Mouse (Mus musculus) urinary bladder, adult 2 months (tissue): ENCODE measurements around the gene Tnnt2. TPM values are rescaled to one million over a fixed set of nuclear protein-coding genes. Genes with fewer than 3 reads are reported as not detected.
A peak's percentile ranks its signal among the peaks of the same experiment; 100 is the strongest.

Source experiments
- DNase-seq: peaks from one replicate; pipeline ENCODE4 v3.0.0; 2022; ENCODE audit warnings: low spot score
- polyA plus RNA-seq: library from polyadenylated mRNA; depleted of rRNA; stranded (reverse); fragments of >200 nt; gene quantifications from 2 replicates; pipeline ENCODE4 v1.2.3, GENCODE M21; 2012

Gene Tnnt2
- polyA plus RNA-seq, 1 experiment = 274 TPM

DNA sequence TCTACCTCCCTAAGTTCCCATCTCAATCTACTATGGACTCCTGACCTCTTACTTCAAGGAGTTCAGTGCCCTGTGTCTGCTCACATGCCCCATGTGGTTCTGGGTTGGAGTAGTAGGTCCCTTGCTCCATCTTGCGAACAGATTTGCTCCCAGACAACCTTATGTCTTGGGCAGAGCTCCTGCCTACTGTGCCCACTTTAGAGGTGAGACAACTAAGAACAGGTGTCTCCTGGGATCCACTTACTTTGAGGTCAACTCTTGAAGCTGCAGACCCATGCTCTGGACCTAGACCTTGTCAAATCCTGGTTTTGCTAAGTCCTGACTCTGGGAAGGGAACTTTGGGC is 19.2 kb downstream of the Tnnt2 start:
- DNase-seq = no peak

DNA sequence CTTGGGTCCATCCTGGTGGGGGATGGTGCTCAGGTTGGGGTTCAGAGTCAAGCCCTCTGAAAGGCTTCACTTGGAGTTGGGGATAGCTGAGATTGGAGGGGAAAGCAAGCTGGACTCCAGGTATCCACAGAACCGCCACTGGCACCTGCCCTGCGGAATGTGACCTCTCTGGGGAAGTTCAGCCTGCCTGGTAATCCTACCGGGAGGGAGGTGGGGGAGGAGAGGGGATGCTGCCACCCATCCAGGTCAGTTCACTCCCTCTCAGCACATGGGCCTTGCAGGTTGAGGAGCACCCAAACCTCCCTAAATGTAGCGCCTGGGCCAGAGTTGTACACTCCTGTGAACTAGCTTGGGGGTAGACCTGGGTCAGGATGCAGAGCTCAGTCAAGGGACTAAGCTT is 19.9 kb downstream of the Tnnt2 start:
- no peak for DNase-seq

DNA sequence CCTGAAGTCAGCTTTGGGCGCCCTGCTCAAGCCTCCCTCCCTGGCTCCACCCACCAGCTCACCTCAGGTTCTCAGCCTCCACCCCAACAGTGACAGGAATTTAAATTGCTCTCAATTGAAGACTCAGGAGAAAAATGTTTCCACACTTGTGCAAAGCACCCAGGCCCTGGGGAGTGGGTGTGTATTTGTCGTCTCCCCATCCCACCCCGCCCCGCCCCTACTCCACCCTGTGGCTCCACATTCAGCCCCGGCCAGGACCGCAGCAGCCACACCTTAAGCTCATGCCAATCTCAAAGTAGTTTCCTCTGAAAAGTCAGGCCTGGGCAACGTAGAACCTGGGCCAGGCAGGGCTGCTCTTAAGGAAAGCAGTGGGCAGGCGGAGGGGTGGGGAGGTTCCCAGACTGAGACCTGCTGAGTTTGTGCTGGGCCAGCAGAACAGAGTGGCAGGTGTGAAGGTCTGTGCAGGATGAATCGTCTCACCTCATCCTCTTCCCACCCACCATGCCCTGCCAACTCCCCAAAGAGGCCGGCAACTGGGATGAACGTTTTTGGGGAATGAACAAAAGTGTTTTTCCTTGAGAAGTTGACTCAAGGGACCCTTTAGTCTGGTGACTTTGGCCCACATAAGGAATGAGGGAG is 21.1 kb downstream of the Tnnt2 start:
- DNase-seq = no peak

DNA sequence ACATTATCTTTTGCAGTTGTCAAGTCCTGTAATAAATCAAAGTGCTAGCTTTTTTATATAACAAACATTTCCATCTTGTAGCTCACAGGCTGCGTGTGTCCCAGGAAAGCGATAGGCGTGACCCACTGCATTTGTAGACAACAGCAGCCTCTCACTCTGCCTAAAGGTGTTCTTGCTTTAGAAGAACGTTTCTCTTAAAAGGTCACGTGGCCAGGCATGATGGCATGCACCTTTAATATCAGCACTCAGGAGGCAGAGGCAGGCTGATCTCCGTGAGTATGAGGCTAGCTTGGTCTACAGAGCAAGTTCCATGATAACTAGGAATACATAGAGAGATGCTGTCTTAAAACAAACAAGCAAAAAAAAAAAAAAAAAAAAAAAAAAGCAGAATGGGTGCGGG is 22.4 kb downstream of the Tnnt2 start:
- no peak for DNase-seq

DNA sequence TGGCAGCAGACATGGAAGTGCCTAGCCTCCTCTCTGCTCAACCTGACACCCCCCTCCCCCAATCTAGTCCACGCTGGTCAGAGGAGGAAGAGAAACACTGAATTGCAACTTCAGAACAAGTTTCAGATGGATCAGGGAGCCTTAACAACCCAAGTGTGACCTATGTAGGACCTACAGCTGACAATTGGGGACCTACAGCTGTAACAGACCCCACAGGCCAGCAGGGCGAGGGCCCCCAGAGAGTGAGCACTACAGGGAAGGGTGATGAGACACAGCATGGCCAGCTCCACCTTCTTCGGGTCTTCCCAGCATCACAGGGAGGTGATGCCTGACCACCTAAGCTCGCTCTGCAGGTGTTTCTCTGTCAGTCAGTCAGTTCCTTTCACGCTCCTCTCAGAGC is 24.9 kb downstream of the Tnnt2 start:
- no peak for DNase-seq

DNA sequence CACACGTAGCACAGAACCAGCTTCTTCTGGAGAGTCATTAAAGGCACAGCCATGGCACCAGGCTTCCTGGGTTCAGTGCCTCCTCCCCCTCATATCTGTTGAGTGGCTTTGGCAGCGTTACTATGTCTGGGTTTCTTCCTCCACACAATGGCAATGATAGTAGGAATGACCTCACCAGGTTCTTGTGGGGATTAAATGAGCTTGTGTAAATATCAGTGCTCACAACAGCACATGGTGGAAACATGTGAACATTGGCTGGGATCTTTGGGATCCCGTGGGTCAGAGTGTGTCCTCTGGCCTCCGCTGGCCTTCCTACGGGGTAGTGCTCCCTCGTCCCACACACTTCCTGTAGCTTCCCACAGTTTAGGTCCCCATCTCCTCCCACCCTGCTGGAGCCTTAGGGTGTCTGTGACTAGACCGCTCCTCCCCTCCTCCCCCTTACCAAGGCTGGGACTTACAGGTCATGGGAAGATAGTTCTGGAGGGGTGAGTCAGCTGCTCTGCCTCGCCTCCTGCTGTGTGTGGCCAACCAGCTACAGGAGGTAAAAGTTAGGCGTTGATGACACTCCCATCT is 25.9 kb downstream of the Tnnt2 start:
- no peak for DNase-seq

DNA sequence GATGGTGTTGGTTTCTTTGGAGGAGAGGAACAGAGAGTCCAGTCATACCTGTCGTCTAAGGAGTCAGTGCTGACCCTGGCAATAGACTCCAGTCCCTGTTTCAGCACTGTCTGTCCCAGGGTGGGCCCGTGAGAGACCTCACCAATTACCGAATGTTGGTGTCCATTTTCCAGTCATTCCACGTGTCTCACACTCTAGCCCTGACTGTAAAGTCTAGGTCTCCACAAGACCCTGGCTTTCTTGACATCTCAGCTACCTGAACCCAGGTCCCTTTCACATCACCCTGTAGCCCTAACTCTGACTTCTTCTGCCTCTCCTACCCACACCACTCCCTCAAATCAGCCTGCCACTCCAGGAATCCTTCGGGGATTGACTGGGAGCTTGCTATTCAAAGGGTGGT is 26.4 kb downstream of the Tnnt2 start:
- DNase-seq = no peak

DNA sequence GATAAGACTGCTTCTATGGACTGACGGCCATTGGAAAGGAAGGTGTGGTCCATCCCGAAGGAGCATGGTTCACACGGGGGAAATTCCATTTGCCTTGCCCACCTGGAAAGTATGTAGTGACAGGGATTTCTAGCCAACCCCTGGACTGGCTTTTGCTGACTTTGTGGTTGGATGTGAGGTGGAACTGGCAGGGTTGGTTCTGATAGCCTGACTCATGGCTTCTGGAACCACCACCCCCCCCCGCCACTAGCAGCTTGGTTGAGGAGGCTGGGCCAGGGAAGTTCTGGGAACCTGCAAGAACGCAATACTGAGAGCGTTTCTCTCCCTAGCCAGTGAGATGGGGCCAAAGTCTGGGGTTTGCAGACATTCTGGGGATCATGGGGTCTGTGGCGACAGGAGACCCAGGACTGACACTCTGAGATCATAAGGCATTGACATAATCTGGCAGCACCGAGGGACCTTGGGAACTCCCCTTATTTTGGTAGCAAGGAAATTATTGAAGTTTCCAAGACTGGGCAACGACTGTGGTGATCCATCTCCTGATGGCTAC is 27.7 kb downstream of the Tnnt2 start:
- DNase-seq = no peak

DNA sequence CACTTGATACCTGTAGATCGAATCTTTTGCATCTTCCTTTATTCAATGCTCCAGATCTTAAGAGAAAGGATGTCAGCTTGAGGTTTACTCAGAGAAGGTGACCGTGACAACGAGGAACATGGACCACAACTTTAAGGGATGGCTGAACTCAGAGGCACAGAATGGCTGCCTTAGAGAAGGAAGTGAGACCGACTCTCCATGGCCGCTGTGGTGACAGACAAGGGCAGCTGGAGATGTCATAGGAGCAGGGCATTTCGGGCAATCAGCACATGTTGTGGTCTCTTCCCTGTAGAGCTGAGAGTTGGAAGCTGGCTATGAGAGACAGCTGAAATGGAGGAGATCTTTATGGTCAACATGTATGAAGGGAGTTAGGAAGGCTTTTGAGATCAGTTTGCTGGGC is 28.7 kb downstream of the Tnnt2 start:
- no peak for DNase-seq

DNA sequence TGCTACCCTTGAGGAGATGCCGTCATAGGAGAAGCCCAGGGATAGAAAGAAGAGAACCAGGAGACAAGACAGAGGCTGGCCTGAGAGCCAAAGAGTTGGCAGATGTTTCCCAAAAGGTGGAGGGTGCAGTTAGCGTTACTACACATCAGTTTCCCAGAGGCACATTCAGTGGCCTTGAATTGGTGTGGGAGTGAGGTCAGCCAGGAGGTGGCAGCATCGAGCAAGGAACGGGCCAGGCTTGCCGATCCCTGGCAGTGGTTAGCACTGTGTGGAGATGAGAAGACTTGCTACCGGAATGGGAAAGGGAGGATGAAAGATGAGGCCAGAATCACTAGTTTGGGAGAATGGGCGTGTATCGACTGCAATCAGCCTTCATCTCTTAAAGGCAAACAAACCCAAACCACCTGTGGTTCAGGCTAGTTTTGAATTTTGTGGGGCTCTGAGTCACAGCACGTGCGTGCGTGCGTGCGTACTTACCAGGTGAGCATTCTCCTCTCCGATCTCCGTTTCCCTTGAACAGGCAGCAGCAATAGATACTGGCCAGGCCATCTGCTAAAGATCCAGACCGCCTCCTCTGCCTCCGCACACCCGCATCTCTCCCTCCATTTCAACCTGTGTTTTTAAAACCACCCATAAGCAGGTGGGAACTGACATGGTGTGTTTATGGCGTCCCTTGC is 29.5 kb downstream of the Tnnt2 start:
- peak; percentile 79 for DNase-seq

DNA sequence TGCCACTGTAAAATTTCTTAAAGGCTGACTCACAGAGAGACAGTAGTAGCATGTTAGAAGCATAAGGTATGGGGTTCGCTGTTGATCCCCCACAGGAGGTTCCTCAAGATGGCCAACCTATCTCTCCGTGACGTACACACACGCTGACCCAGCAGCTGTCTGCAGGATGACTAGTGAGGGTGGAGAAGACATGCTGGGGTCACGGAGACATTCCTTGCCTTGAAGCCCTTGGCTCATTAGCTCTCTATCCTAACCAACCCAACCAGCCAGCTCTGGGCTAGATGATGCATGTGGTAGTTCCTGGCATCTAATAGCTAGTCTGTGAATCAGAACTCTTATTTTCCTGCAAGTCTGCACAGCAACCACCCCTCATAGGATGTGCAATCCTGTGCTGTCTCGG is 32.4 kb downstream of the Tnnt2 start:
- DNase-seq = no peak

DNA sequence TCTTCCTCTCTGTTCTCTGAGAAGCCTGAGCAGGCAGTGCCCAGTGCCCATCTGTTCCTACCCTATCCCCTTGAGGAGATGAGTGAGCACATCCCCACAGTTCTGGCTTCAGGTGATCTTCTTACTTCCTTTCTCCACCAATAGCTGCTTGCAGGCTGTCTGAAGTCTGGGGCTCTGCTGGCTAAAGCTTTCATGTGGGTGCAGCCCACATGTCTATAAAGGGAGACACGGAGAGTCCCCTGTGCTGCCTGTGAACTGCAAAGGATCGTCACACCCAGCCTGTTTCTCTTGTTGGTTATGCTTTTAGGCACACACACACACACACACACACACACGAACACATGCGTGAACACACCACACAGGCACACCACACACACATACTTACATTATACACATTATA is 36.8 kb downstream of the Tnnt2 start:
- DNase-seq = no peak

DNA sequence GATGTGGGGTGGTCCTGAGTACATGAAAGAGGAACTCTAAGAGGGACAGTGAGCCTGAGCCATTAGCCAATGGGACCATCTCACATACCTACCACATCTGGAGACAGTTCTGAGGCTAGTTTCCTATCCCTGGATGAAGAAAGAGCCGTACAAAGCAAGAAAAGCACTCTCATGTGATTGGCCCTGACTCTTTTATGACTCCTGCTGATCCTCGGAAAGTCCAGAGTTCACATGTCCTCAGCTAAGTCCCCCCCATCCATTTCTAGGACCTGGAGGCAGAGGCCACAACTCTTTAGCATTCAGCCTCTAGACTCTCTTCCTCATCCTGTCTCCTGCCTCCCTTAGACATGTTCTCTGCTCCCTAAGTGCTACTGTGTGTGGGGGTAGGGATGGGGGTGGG is 41.1 kb downstream of the Tnnt2 start:
- DNase-seq = no peak

DNA sequence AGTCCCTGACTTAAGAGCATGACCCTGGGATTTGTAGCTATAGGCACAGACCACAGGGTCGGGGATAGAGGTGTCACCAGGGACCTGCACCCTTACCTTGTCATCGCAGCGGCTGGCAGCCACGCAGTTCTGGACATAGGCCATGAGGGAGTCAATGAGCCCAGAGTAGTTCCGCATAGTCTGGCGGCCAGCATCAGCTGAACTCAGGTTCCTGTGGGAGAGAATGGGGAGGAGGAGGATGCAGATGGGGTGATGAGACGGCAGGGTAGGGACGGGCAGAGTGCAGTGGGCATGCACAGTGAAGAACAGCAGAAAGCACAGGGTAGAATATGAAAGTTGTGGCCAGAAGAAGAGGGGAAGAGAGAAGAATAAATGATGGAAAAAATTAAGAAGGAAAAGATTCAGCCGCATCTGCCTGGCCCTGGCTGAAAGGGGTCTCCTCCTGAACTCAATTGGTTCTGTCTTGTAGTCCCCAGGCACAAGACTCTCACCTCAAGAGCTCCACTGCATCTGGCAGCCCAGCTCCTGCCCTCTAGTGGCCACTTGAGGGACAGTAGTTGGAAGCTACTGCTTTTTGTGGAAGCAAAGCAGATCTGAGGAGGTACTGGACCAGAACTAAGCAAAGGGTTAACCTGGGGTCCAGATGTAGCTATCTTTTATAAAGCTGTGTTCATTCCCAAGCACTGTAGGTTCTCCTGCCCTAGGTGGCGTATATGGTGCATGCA is 46.4 kb downstream of the Tnnt2 start:
- no peak for DNase-seq

DNA sequence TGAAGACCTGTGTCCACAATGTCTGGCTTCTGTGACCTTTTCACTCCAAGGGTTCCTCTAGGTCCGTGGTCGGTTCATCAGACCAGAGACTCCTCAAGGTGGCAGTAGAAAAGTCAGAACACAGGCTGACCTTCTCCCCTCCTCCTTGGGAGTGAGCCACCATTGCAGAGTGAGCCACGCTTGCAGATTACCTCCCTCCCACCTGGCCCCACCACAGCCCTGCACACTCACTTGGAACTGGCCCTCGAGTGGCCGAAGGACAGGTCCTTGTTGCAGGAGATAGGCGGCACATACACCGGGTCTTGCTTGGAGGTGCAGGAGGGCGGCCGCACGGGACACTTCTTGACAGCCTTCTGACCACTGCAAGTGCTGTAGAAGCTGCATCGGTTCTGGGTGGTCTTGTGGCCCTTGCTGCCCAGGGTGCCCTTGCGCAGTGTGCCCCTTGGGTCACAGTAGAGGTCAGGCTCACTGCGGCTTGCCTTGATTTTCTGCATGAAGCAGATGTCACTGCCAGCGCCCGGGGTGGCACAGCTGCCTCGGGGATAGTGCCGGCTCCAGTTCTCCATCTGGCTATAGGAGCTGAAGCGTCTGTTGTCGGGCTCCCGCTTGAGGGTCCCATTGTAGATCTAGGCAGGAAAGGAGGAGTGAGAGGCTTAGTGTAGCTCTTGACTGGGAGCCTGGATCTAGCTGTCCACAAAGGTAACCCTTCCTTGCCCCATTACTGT is 53.5 kb downstream of the Tnnt2 start:
- no peak for DNase-seq

DNA sequence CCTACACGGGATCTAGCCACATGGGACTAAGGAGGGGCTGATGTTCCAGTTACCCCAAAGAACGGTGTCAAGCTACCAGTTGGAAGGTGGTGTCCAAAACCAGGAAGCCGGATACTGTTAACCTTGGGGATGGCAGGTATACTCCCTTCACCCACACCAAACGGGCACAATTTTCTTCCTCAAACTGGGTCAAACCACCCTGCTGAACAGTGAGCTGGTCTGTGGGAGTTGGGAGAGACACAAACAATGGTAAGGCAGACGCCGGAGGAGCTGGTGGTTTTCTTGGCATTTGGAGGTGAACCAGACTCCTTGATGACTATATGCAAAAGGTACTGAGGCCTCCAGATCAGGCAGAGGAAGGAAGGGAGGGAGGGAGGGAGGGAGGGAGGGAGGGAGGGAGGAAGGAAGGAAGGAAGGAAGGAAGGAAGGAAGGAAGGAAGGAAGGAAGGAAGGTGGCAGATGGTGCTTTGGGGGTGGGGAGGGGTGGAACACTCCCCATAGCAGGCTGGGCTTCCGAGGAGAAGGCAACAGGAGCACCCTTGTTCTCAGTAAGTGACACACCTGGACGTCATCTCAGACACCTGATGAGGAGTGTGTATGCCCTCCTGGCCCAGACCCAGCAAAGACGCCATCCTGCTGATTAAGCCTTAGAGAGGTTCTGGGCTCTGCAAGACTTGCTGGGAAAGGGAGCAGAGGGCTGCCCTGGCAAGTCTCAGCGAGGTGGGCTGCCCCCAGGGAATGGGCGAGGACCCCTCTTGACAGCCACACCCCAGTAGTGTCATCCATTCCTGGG is 55.5 kb downstream of the Tnnt2 start:
- DNase-seq = no peak

DNA sequence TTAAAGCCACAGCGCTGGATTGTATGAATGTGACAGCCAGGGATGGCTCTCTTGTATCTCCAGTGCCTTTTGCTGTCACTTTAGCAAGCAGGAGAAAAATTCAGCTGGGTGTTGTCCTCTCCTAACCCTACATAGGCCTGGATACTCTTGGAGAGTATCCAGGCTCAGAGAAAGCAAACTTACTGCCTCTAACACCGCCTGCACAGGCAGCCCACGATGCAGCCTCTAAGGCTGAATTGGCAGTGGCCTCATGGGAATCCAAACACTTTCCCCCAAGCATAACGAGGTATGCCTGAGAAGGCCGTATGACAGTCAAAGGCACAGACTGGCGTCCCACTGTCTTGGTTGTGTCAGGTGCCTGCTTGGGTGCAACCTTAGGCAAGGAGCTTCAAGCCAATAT is 56.1 kb downstream of the Tnnt2 start:
- no peak for DNase-seq

DNA sequence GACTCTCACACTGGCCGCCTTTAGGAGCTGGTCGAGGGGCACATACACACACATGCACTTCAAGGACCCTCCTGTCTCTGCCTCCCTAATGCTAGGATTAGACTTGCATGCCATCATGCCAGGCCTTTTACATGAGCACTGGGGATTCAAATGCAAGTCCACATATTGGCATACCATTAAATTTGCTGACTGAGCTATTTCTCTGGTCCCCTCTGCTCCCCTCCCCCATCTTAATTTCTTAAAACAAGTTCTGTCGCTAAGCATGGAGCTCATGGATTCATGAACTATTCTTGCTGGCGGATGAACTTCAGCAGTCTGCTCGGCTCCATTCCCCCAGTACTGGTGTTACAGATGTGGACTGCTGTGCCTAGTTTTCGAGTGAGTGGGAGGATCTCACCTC is 56.6 kb downstream of the Tnnt2 start:
- DNase-seq = no peak

DNA sequence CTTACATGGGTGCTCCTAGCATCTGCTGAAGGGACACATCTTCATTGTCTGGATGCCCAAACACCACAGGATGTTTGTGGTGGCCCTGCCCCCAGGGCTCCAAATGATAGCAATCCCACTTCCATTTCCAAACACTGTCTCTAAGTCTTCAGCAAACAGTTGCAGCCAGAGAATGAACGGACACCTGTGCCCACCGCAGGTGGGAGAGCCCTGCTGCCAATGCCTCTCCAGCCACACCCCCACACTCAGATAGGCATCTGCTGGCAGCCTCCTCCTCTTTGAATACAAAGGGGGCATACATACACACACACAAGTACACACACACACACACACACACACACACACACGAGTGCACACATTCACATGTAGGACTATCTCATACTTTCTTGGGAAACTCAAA is 57.2 kb downstream of the Tnnt2 start:
- DNase-seq = no peak

DNA sequence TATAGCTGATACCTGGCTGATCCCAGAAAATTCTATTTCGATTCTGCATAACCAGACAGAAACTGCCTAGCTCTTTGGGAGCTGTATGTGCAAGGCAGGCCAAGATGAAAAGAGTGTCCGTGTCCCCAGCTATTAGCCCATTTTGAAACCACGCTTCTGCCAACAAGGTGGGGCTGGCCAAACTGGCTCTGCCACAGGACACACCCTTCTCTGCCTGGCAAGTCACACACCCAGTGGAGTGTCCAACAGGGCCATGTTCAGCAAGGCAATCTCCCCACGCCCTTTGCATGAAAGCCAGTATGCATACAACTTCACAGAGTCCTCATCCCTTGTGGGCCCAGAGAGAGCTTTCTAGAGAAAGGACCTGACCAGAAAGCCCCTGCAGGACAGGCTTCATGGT is 59.2 kb downstream of the Tnnt2 start:
- no peak for DNase-seq

DNA sequence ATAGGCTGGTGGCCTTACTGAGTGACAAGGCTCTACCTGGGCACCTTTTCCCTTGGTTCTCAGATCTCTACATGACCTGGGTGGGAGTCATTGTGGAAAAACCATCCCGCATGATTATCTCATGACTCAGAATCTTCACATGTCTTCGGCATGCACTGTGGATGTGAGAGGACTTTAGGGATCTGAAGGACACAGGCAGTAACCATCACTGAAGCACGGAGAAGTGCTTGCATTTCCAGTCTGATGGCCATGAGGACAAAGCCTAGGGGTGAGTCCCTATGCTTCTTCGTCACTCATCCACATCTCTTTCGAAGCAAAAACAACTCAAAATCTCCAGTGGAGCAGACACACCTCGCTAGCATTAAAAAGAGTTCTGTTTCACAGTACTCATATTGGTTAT is 63.1 kb downstream of the Tnnt2 start:
- no peak for DNase-seq
